ENCODE assay signal across 8 mouse cellular contexts in the genomic region with DNA sequence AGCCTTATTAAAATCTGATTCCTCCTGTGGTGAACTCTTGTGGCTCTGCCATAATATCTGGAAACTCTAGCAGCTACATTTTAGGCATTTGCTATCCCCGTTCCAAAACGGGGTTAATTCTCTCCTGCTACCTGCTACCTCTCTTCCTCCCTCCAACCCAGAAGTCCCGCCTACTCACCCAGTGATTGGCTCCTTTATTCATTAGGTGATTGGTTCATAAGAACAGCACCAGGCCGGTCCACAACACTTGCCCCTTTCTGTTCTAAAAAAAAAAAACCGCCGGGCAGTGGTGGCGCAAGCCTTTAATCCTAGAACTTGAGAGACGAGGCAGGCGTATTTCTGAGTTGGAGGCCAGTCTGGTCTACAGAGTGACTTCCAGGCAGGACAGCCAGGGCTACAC. TPM values are rescaled to one million over a fixed set of nuclear protein-coding genes. Genes with fewer than 3 reads are reported as not detected.
DNase-seq lines count a peak whose midpoint lies in the region; ATAC-seq and TF ChIP-seq lines count a peak whose summit lies in the region.

No protein-coding gene starts in this region.

- no peak for TF ChIP-seq POLR2A in thymus, adult 2 months (IDR thresholded peaks at IDR 0.05; ENCODE audit: control insufficient read depth, extremely low read depth, insufficient read depth, low read length, poor library complexity)

- H3K4me2 ChIP-seq in kidney, postnatal 0 days (ENCODE audit: low read length): peak overlapping the region; percentile 9; the same call in 1 of the 2 replicates
- no peak overlapping the region for H3K4me2 ChIP-seq in midbrain, embryonic 15.5 days

- no peak for DNase-seq in thymus, adult 2 months
- DNase-seq in thymus, postnatal 4 days: no peak
- DNase-seq in embryonic facial prominence, embryonic 10.5 days (ENCODE audit: low spot score): peak; percentile 12
- peak; percentile 28 for DNase-seq in kidney, postnatal 0 days (ENCODE audit: low spot score)
- no peak for DNase-seq in frontal cortex, postnatal 10 days (ENCODE audit: low spot score in 2 of 2)

- H3K4me3 ChIP-seq in thymus, adult 2 months (ENCODE audit: control insufficient read depth, insufficient read depth, low read length): peak overlapping the region; percentile 25
- H3K4me3 ChIP-seq in embryonic facial prominence, embryonic 10.5 days: peak overlapping the region; percentile 32; the same call in 1 of the 2 replicates
- H3K4me3 ChIP-seq in kidney, postnatal 0 days (replicated peaks; ENCODE audit: low read depth, low read length): no peak overlapping the region
- no peak overlapping the region for H3K4me3 ChIP-seq in midbrain, embryonic 15.5 days

- H3K27ac ChIP-seq in thymus, adult 2 months (ENCODE audit: control insufficient read depth, insufficient read depth, low read length): no peak overlapping the region
- H3K27ac ChIP-seq in embryonic facial prominence, embryonic 10.5 days (replicated peaks): no peak overlapping the region
- no peak overlapping the region for H3K27ac ChIP-seq in kidney, postnatal 0 days
- H3K27ac ChIP-seq in midbrain, embryonic 15.5 days: no peak overlapping the region

- no peak for TF ChIP-seq CTCF in thymus, adult 2 months (IDR thresholded peaks at IDR 0.05; ENCODE audit: borderline replicate concordance, control insufficient read depth, extremely low read depth, insufficient read depth, low read length, poor library complexity)
- no peak for TF ChIP-seq CTCF in kidney, postnatal 0 days (IDR thresholded peaks at IDR 0.05; ENCODE audit: low read depth)

- WGBS in thymus, adult 2 months: 22% methylated on average over 9 of the region's 9 CpGs
- 22% methylated on average over 9 of the region's 9 CpGs for WGBS in embryonic facial prominence, embryonic 10.5 days
- WGBS in kidney, postnatal 0 days: 15% methylated on average over 9 of the region's 9 CpGs
- 19% methylated on average over 9 of the region's 9 CpGs for WGBS in midbrain, embryonic 15.5 days

- ATAC-seq in kidney, postnatal 0 days (replicated peaks; ENCODE audit: low FRiP score, low read depth): peak; percentile 59; the same call in 1 of the 2 replicates
- peak; percentile 72 for ATAC-seq in megakaryocyte progenitor cell, adult 5-6 weeks (replicated peaks; ENCODE audit: poor library complexity)
- ATAC-seq in frontal cortex, adult (ENCODE audit: low TSS enrichment): no peak
- ATAC-seq in midbrain, embryonic 15.5 days (replicated peaks): no peak

- no peaks in the 10 kb centered on the region for H3K27me3 ChIP-seq in thymus, adult 2 months (ENCODE audit: control insufficient read depth, insufficient read depth, low read length)
- no peaks in the 10 kb centered on the region for H3K27me3 ChIP-seq in embryonic facial prominence, embryonic 10.5 days (replicated peaks; ENCODE audit: low read depth, poor library complexity, severe bottlenecking)
- no peaks in the 10 kb centered on the region for H3K27me3 ChIP-seq in kidney, postnatal 0 days (ENCODE audit: insufficient read depth, low read length)
- no peaks in the 10 kb centered on the region for H3K27me3 ChIP-seq in midbrain, embryonic 15.5 days (replicated peaks)

- no peak overlapping the region for H3K9ac ChIP-seq in kidney, postnatal 0 days (ENCODE audit: low read depth, low read length)
- no peak overlapping the region for H3K9ac ChIP-seq in midbrain, embryonic 15.5 days

- H3K9me3 ChIP-seq in embryonic facial prominence, embryonic 10.5 days: 0 out of 2 replicates have a peak, but pooled peaks cover 2% of the 10 kb centered on the region
- H3K9me3 ChIP-seq in kidney, postnatal 0 days (replicated peaks; ENCODE audit: low read length): no peaks in the 10 kb centered on the region
- H3K9me3 ChIP-seq in midbrain, embryonic 15.5 days: no peaks in the 10 kb centered on the region

- no peaks in the 10 kb centered on the region; the same call in 1 of the 2 replicates for H3K4me1 ChIP-seq in thymus, adult 2 months (replicated peaks; ENCODE audit: control insufficient read depth, insufficient read depth, low read length)
- no peaks in the 10 kb centered on the region for H3K4me1 ChIP-seq in embryonic facial prominence, embryonic 10.5 days
- no peaks in the 10 kb centered on the region for H3K4me1 ChIP-seq in kidney, postnatal 0 days (replicated peaks; ENCODE audit: insufficient read depth, low read length)
- no peaks in the 10 kb centered on the region for H3K4me1 ChIP-seq in midbrain, embryonic 15.5 days

- no peaks in the 10 kb centered on the region for H3K36me3 ChIP-seq in thymus, adult 2 months (ENCODE audit: control insufficient read depth, insufficient read depth, low read length)
- H3K36me3 ChIP-seq in embryonic facial prominence, embryonic 10.5 days (replicated peaks): no peaks in the 10 kb centered on the region
- H3K36me3 ChIP-seq in kidney, postnatal 0 days (ENCODE audit: insufficient read depth, low read length): no peaks in the 10 kb centered on the region
- H3K36me3 ChIP-seq in midbrain, embryonic 15.5 days (replicated peaks): no peaks in the 10 kb centered on the region

RNA-seq across cellular contexts. Expression of gene Oscar, which starts 20.8 kb away (rescaled TPM):
- polyA plus RNA-seq in thymus, adult 2 months (2012; rRNA removed): 0.13 and 0.60 TPM in 2 replicates
- polyA plus RNA-seq in embryonic facial prominence, embryonic 10.5 days (2016; fragmentation: Nextera tagmentation; extraction: Ambion mirVana): 0.13 TPM in 1 of 2 replicates, not detected in the other
- 0.14 TPM in 1 of 2 replicates, not detected in the other for polyA plus RNA-seq in kidney, postnatal 0 days (2015; fragmentation: Nextera tagmentation; extraction: Ambion mirVana)
- total RNA-seq in megakaryocyte progenitor cell, adult 5-6 weeks (2015): 0.22 TPM in 1 of 2 replicates, not detected in the other
- total RNA-seq in megakaryocyte progenitor cell, adult 5-6 weeks (2017): not detected in 2 replicates
- 0.33 and 0.59 TPM in 2 replicates for polyA plus RNA-seq in midbrain, embryonic 15.5 days (2015; fragmentation: Nextera tagmentation; extraction: Ambion mirVana)

RNA-seq across cellular contexts. Expression of gene Ndufa3, which starts 22.0 kb away (rescaled TPM):
- polyA plus RNA-seq in thymus, adult 2 months (2012; rRNA removed): 231 and 311 TPM in 2 replicates
- 365 and 398 TPM in 2 replicates for polyA plus RNA-seq in embryonic facial prominence, embryonic 10.5 days (2016; fragmentation: Nextera tagmentation; extraction: Ambion mirVana)
- 637 and 674 TPM in 2 replicates for polyA plus RNA-seq in kidney, postnatal 0 days (2015; fragmentation: Nextera tagmentation; extraction: Ambion mirVana)
- 273 and 300 TPM in 2 replicates for total RNA-seq in megakaryocyte progenitor cell, adult 5-6 weeks (2015)
- 219 and 232 TPM in 2 replicates for total RNA-seq in megakaryocyte progenitor cell, adult 5-6 weeks (2017)
- 458 and 526 TPM in 2 replicates for polyA plus RNA-seq in midbrain, embryonic 15.5 days (2015; fragmentation: Nextera tagmentation; extraction: Ambion mirVana)

RNA-seq across cellular contexts. Expression of gene Tfpt, which starts 34.6 kb away (rescaled TPM):
- polyA plus RNA-seq in thymus, adult 2 months (2012; rRNA removed): 9.4 and 12.5 TPM in 2 replicates
- 31.0 and 33.0 TPM in 2 replicates for polyA plus RNA-seq in embryonic facial prominence, embryonic 10.5 days (2016; fragmentation: Nextera tagmentation; extraction: Ambion mirVana)
- polyA plus RNA-seq in kidney, postnatal 0 days (2015; fragmentation: Nextera tagmentation; extraction: Ambion mirVana): 17.0 and 19.3 TPM in 2 replicates
- total RNA-seq in megakaryocyte progenitor cell, adult 5-6 weeks (2015): 16.8 and 31.8 TPM in 2 replicates
- total RNA-seq in megakaryocyte progenitor cell, adult 5-6 weeks (2017): 34.4 and 44.2 TPM in 2 replicates
- 38.2 and 40.7 TPM in 2 replicates for polyA plus RNA-seq in midbrain, embryonic 15.5 days (2015; fragmentation: Nextera tagmentation; extraction: Ambion mirVana)

RNA-seq across cellular contexts. Expression of gene Prpf31, which starts 34.6 kb away (rescaled TPM):
- 42.4 and 48.6 TPM in 2 replicates for polyA plus RNA-seq in thymus, adult 2 months (2012; rRNA removed)
- 179 and 183 TPM in 2 replicates for polyA plus RNA-seq in embryonic facial prominence, embryonic 10.5 days (2016; fragmentation: Nextera tagmentation; extraction: Ambion mirVana)
- polyA plus RNA-seq in kidney, postnatal 0 days (2015; fragmentation: Nextera tagmentation; extraction: Ambion mirVana): 66.3 and 74.6 TPM in 2 replicates
- total RNA-seq in megakaryocyte progenitor cell, adult 5-6 weeks (2015): 33.0 and 37.3 TPM in 2 replicates
- 113 and 130 TPM in 2 replicates for total RNA-seq in megakaryocyte progenitor cell, adult 5-6 weeks (2017)
- polyA plus RNA-seq in midbrain, embryonic 15.5 days (2015; fragmentation: Nextera tagmentation; extraction: Ambion mirVana): 93.2 and 96.7 TPM in 2 replicates

RNA-seq across cellular contexts. Expression of gene Cnot3, which starts 49.9 kb away (rescaled TPM):
- polyA plus RNA-seq in thymus, adult 2 months (2012; rRNA removed): 185 and 202 TPM in 2 replicates
- 85.6 and 88.0 TPM in 2 replicates for polyA plus RNA-seq in embryonic facial prominence, embryonic 10.5 days (2016; fragmentation: Nextera tagmentation; extraction: Ambion mirVana)
- polyA plus RNA-seq in kidney, postnatal 0 days (2015; fragmentation: Nextera tagmentation; extraction: Ambion mirVana): 39.0 and 41.7 TPM in 2 replicates
- total RNA-seq in megakaryocyte progenitor cell, adult 5-6 weeks (2015): 114 and 122 TPM in 2 replicates
- total RNA-seq in megakaryocyte progenitor cell, adult 5-6 weeks (2017): 20.0 and 25.3 TPM in 2 replicates
- 47.6 and 48.4 TPM in 2 replicates for polyA plus RNA-seq in midbrain, embryonic 15.5 days (2015; fragmentation: Nextera tagmentation; extraction: Ambion mirVana)

Comparison
In these comparisons a context has a peak if more than half of its experiments do, and no peak if none do; other contexts are left out.
1. DNase-seq: peak in embryonic facial prominence, embryonic 10.5 days (single experiment) and kidney, postnatal 0 days (single experiment); none in thymus, adult 2 months (single experiment), thymus, postnatal 4 days (single experiment) and frontal cortex, postnatal 10 days (0 of 2).
2. H3K4me3 ChIP-seq: peak in thymus, adult 2 months (single experiment) and embryonic facial prominence, embryonic 10.5 days (single experiment); none in kidney, postnatal 0 days (single experiment) and midbrain, embryonic 15.5 days (single experiment).
3. ATAC-seq: peak in kidney, postnatal 0 days (single experiment) and megakaryocyte progenitor cell, adult 5-6 weeks (single experiment); none in frontal cortex, adult (single experiment) and midbrain, embryonic 15.5 days (single experiment).